Mouse (Mus musculus) adipocyte (in vitro differentiated cells): Measurements from ENCODE around the gene Egf.
"Not testable (repeated sequence)": the region's sequence is repeated elsewhere in the genome, so short reads cannot be mapped to it uniquely, and the experiment has no call there.

Experiments used
- DNase-seq: peaks from one replicate; pipeline ENCODE4 v3.0.0-alpha.2; 2016; ENCODE audit warnings: low spot score

Egf gene

GRCm38 (mm10) chr3:129754650-129755604 lies at the start of gene Egf:
Gene Egf, minus strand, starts transcription at chr3:129755316.
- DNase-seq, result no peak

- DNase-seq, result no peak
Measured at GRCm38 (mm10) chr3:129803765-129804164, 48.6 kb upstream of the Egf start, which contains the start of gene Lrit3. Gene Lrit3, minus strand, starts transcription at chr3:129804030.

GRCm38 (mm10) chr3:129799011-129799410 lies 43.9 kb upstream of the Egf start:
- no peak for DNase-seq

- DNase-seq, result no peak
Measured at GRCm38 (mm10) chr3:129798551-129798950, 43.4 kb upstream of the Egf start.

GRCm38 (mm10) chr3:129797341-129797740 lies 42.2 kb upstream of the Egf start:
- DNase-seq, result no peak

GRCm38 (mm10) chr3:129793801-129794200 lies 38.7 kb upstream of the Egf start:
- no peak for DNase-seq

GRCm38 (mm10) chr3:129782746-129783145 lies 27.6 kb upstream of the Egf start:
- DNase-seq, result no peak

- DNase-seq, result no peak
Measured at GRCm38 (mm10) chr3:129781435-129781834, 26.3 kb upstream of the Egf start.

GRCm38 (mm10) chr3:129771210-129771609 lies 16.1 kb upstream of the Egf start:
- no peak for DNase-seq

GRCm38 (mm10) chr3:129766971-129767794 lies 12.1 kb upstream of the Egf start:
- no peak for DNase-seq

- DNase-seq, result no peak
Measured at GRCm38 (mm10) chr3:129766106-129766505, 11.0 kb upstream of the Egf start.

- DNase-seq, result not testable (repeated sequence)
Measured at GRCm38 (mm10) chr3:129757599-129757998, 2.5 kb upstream of the Egf start.

GRCm38 (mm10) chr3:129744803-129745202 lies 10.3 kb downstream of the Egf start:
- DNase-seq, result no peak

- no peak for DNase-seq
Measured at GRCm38 (mm10) chr3:129742781-129743180, 12.3 kb downstream of the Egf start.

GRCm38 (mm10) chr3:129738291-129739183 lies 16.6 kb downstream of the Egf start:
- no peak for DNase-seq

GRCm38 (mm10) chr3:129731636-129732035 lies 23.5 kb downstream of the Egf start:
- no peak for DNase-seq

GRCm38 (mm10) chr3:129730426-129730825 lies 24.7 kb downstream of the Egf start:
- DNase-seq, result no peak

- no peak for DNase-seq
Measured at GRCm38 (mm10) chr3:129729916-129730315, 25.2 kb downstream of the Egf start.

GRCm38 (mm10) chr3:129725592-129725991 lies 29.5 kb downstream of the Egf start:
- DNase-seq, result no peak

GRCm38 (mm10) chr3:129724961-129725501 lies 30.1 kb downstream of the Egf start:
- DNase-seq, result peak; percentile 98

- no peak for DNase-seq
Measured at GRCm38 (mm10) chr3:129724505-129724904, 30.6 kb downstream of the Egf start.
